Mouse (Mus musculus) neural tube, embryonic 11.5 days (tissue): ENCODE results near the gene Inpp5b. TPM values are rescaled to one million over a fixed set of nuclear protein-coding genes. Genes with fewer than 3 reads are reported as not detected.
A peak's percentile ranks its signal among the peaks of the same experiment; 100 is the strongest.
"Not testable (repeated sequence)": the region's sequence is repeated elsewhere in the genome, so short reads cannot be mapped to it uniquely, and the experiment has no call there.

Experiments
- ATAC-seq: fragments of 200-750 bp; cut with Nextera tagmentation; 2 replicates; pipeline ENCODE4 v1.8.0; 2017; ENCODE audit warnings: moderate number of reproducible peaks, mild to moderate bottlenecking, moderate TSS enrichment, moderate library complexity; ENCODE audit not compliant: insufficient read depth, low FRiP score, low TSS enrichment
- DNase-seq: peaks from one replicate; pipeline ENCODE4 v3.0.0-alpha.2; 2015; ENCODE audit warnings: low spot score
- H3K27ac ChIP-seq: fragments of 300-500 bp; sonication (generic); 2 replicates; pipeline ENCODE4 v1.5.1; 2014; ENCODE audit warnings: low read depth, mild to moderate bottlenecking, low read length
- H3K27me3 ChIP-seq: fragments of 300-500 bp; sonication (generic); 2 replicates; pipeline ENCODE4 v1.6.1; 2014; ENCODE audit warnings: mild to moderate bottlenecking, low read length, mixed read lengths; ENCODE audit not compliant: control insufficient read depth, insufficient read depth
- H3K36me3 ChIP-seq: fragments of 300-500 bp; sonication (generic); 2 replicates; pipeline ENCODE4 v1.6.1; 2014; ENCODE audit warnings: mild to moderate bottlenecking, low read length, moderate library complexity, mixed read lengths; ENCODE audit not compliant: control insufficient read depth, insufficient read depth
- H3K4me1 ChIP-seq: fragments of 300-500 bp; sonication (generic); 2 replicates; pipeline ENCODE4 v1.6.1; 2014; ENCODE audit warnings: low read length, mixed read lengths; ENCODE audit not compliant: control insufficient read depth, insufficient read depth
- H3K4me2 ChIP-seq: fragments of 300-500 bp; sonication (generic); 2 replicates; pipeline ENCODE4 v1.6.1; 2014; ENCODE audit warnings: low read depth, mild to moderate bottlenecking, moderate library complexity
- H3K4me3 ChIP-seq: fragments of 300-500 bp; sonication (generic); 2 replicates; pipeline ENCODE4 v1.5.1; 2014; ENCODE audit warnings: low read depth, low read length
- H3K9ac ChIP-seq: fragments of 300-500 bp; sonication (generic); 2 replicates; pipeline ENCODE4 v1.6.1; 2014; ENCODE audit warnings: mild to moderate bottlenecking, low read length
- H3K9me3 ChIP-seq: fragments of 300-500 bp; sonication (generic); 2 replicates; pipeline ENCODE4 v1.6.1; 2016; ENCODE audit warnings: low read length; ENCODE audit not compliant: control insufficient read depth
- WGBS: fragments of 180-500 bp; shearing (Covaris S2); extraction: QIAGEN DNeasy Blood & Tissue Kit; methylation state at CpG from one replicate; pipeline ENCODE4 v1.1.7; 2014; 5-methylcytosine and 5-hydroxymethylcytosine counted together
- polyA plus RNA-seq: library from polyadenylated mRNA; unstranded; fragments of >200 nt; fragmentation: Nextera tagmentation; extraction: Ambion mirVana; gene quantifications from 2 replicates; pipeline ENCODE4 v1.2.1, GENCODE M21; 2014

Inpp5b gene
- polyA plus RNA-seq, 1 experiment from 2014 or later = 24.9 TPM

- not testable (repeated sequence) for H3K36me3 ChIP-seq, H3K27me3 ChIP-seq, DNase-seq, H3K4me3 ChIP-seq, H3K9ac ChIP-seq, H3K4me2 ChIP-seq, ATAC-seq, H3K9me3 ChIP-seq, H3K27ac ChIP-seq
- WGBS = 11% methylated on average over 1 of the region's 1 CpGs
- peaks cover 26% of the 10 kb centered on the region for H3K4me1 ChIP-seq
These were observed 33.5 kb upstream of the Inpp5b start for GRCm38 (mm10) chr4:124708200-124708517.

DNA sequence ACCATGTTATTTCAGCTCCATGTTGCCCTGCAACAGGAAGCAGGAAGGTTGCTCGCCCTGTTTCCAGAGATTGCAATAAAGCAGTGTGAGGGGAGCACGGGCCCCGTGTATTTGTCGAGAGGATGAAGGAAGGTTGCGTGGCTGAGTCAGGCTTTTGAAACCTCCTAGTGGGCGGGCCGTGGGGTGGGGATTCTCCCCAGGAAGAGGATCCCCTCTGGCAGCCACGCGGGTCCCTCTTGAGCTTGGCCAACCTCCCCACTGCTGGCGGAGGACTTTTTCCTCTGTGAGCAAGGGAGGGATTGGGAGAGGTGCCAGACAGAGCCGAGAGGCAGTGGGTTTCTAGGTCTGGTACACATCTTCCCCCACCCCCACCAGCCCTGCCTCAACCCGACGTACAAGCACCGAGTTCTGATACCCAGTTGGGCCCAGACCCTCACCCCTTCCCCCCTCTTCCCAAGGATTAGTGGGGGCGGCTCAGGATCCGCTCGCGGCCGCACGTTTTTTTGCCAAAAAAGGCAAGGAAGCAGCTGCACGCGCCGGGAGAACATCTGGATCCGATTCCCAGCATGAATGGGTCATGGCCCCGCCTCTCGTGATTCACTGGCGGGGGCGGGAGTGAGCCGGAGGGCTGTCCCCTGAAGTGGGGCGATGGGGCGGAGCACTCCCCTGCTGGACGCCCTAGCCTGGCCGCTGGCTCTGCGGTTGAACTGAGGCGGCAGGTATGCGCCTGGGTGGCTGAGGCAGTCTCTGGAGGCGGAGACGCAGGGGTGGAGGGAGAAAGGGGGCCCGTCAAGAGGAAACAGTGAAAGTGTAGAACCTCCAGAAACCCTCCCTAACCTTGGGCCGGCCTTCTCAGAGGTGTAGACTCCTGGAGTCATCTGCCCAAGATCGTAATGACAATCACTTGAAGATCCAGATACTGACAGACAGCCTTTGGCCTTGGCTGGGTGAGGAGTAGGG, 32.9 kb upstream of the Inpp5b start:
- H3K4me3 ChIP-seq = peak overlapping the region; percentile 23
- WGBS = 2% methylated on average over 41 of the region's 41 CpGs
- no peaks in the 10 kb centered on the region for H3K36me3 ChIP-seq
- H3K4me2 ChIP-seq = peak overlapping the region; percentile 41
- peak overlapping the region; percentile 71 for H3K27ac ChIP-seq
- H3K27me3 ChIP-seq = peaks cover 7% of the 10 kb centered on the region; the same call in 1 of the 2 replicates
- H3K9ac ChIP-seq = no peak overlapping the region
- DNase-seq (peak; percentile 85), ATAC-seq (no peak)
- H3K4me1 ChIP-seq = peaks cover 26% of the 10 kb centered on the region
- H3K9me3 ChIP-seq = no peaks in the 10 kb centered on the region

GRCm38 (mm10) chr4:124709961-124710446, 31.6 kb upstream of the Inpp5b start:
- 0 out of 2 replicates have a peak overlapping the region, but pooled peaks have one; percentile 23 for H3K27ac ChIP-seq
- no peak for ATAC-seq

DNA sequence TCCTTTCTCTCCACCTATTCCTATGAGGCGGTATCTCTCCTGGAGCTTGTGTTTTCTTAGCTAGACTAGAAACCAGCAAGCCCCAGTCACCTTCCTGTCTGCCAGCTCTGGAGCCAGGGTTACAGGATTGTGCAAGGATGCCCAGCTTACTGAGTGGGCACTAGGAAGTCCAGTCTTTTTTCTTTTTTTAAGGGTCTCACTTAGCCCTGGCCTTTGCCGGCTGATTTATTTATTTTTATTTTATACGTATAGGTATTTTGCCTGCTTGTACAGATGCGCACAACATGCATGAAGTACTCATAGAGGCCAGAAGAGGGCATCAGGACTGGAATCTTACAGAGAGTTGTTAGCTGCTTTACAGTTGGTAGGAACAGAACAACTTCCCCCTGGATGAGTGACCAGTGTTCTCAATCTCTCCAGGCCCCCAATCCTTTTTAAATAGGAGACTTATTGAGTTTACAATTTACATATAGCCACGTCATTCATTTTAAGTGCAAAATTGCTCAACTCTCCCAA, 30.8 kb upstream of the Inpp5b start:
- Histone ChIP-seq H3K27me3 (peaks cover 7% of the 10 kb centered on the region; the same call in 1 of the 2 replicates), H3K9me3 (no peaks in the 10 kb centered on the region), H3K36me3 (no peaks in the 10 kb centered on the region), H3K4me1 (peaks cover 20% of the 10 kb centered on the region; the same call in 1 of the 2 replicates), H3K4me3 (no peak overlapping the region), H3K4me2 (no peak overlapping the region), H3K9ac (no peak overlapping the region), H3K27ac (no peak overlapping the region)
- ATAC-seq = no peak
- WGBS = 16% methylated on average over 5 of the region's 5 CpGs
- peak; percentile 43 for DNase-seq

More at GRCm38 (mm10) chr4:124709961-124710446, 31.6 kb upstream of the Inpp5b start:
- peak overlapping the region; percentile 16; the same call in 1 of the 2 replicates for H3K4me3 ChIP-seq
- H3K9ac ChIP-seq = no peak overlapping the region
- H3K4me1 ChIP-seq = peaks cover 16% of the 10 kb centered on the region
- H3K9me3 ChIP-seq = no peaks in the 10 kb centered on the region
- WGBS = 4% methylated on average over 18 of the region's 18 CpGs
- H3K27me3 ChIP-seq = peaks cover 7% of the 10 kb centered on the region; the same call in 1 of the 2 replicates
- H3K4me2 ChIP-seq = peak overlapping the region; percentile 37
- H3K36me3 ChIP-seq = no peaks in the 10 kb centered on the region
- DNase-seq = peak; percentile 49

GRCm38 (mm10) chr4:124712618-124713017, 29.0 kb upstream of the Inpp5b start:
- Histone ChIP-seq H3K36me3 (no peaks in the 10 kb centered on the region), H3K4me2 (no peak overlapping the region), H3K27ac (no peak overlapping the region), H3K9ac (no peak overlapping the region), H3K9me3 (no peaks in the 10 kb centered on the region), H3K27me3 (peaks cover 7% of the 10 kb centered on the region; the same call in 1 of the 2 replicates), H3K4me3 (no peak overlapping the region), H3K4me1 (peaks cover 20% of the 10 kb centered on the region; the same call in 1 of the 2 replicates)
- no peak for DNase-seq
- ATAC-seq = no peak
- 83% methylated on average over 6 of the region's 6 CpGs for WGBS

DNA sequence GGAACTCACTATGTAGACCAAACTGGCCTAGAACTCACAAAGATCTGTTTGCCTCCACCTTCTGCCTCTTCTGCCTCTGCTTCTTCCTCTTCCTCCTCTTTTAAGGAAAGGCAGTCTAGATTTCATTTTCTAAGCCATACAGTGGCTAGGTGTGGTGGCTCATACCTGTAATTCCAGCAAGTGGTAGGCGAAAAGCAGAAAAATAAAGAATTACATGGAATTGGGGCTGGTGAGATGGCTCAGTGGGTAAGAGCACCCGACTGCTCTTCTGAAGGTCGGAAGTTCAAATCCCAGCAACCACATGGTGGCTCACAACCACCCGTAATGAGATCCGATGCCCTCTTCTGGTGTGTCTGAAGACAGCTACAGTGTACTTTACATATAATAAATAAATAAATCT, 27.8 kb upstream of the Inpp5b start:
- DNase-seq, H3K9ac ChIP-seq, H3K4me2 ChIP-seq, ATAC-seq, H3K27ac ChIP-seq, H3K27me3 ChIP-seq, H3K4me3 ChIP-seq, H3K36me3 ChIP-seq, H3K9me3 ChIP-seq: not testable (repeated sequence)
- WGBS = 81% methylated on average over 4 of the region's 5 CpGs
- H3K4me1 ChIP-seq = peaks cover 17% of the 10 kb centered on the region; the same call in 1 of the 2 replicates

DNA sequence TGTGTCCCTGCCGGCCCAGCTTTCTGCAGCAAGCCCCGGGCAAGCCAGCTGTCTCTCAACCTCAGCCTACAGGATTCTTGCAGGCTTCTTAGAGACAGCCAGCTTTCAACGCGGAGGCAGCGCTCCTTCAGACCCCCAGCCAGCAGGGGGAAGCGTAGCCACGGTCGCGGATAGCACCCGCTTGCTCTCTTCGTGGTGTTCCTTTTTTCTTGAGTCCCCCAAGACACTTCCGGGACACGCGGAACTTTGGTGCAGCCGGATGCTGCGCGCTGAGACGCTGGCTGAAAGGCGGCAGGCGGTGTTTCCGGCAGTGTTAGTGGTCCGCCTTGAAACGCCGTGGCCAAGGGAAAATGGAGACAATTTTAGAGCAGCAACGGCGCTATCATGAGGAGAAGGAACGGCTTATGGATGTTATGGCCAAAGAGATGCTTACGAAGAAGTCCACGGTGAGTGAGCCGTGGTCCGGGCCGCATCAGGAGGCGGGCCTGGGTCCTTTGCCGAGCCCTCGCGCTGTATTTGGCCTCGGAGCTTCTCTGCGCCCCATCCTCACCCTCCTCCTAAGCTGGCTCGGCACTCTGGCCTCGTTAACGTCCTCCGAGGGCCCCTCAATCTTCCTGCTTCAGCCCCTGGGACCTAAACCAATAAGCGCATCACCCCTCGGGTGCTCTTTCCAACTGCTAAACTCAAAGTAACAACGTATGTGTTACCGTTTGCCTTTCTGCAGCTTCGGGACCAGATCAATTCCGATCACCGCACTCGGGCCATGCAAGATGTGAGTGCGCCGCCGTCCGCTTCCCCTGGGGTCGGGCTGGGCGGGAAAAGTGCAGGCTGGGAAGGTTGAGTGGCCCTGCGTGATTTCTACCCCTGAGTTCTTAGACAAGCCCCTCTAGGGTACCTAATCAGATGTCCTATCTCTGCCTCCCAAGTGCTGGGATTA, 26.8 kb upstream of the Inpp5b start, which contains the start of gene Sf3a3:
Sf3a3 (plus strand) TSS at position 232 of the 937 bp plus-strand sequence.
- no peaks in the 10 kb centered on the region for H3K9me3 ChIP-seq
- 0 out of 2 replicates have a peak within 1 kb of the TSS, but pooled peaks have one; percentile 29 for H3K27ac ChIP-seq
- peak within 1 kb of the TSS; percentile 97 for H3K4me3 ChIP-seq
- H3K9ac ChIP-seq = peak within 1 kb of the TSS; percentile 89
- DNase-seq = peak; percentile 96
- ATAC-seq = peak; percentile 86
- WGBS = under 1% methylated on average over 57 of the region's 57 CpGs
- peaks cover 10% of the 10 kb centered on the region; the same call in 1 of the 2 replicates for H3K4me1 ChIP-seq
- H3K4me2 ChIP-seq = peak within 1 kb of the TSS; percentile 76
- H3K36me3 ChIP-seq = peaks cover 7% of the 10 kb centered on the region
- no peaks in the 10 kb centered on the region for H3K27me3 ChIP-seq

- Histone ChIP-seq H3K27me3 (no peaks in the 10 kb centered on the region), H3K4me3 (no peak overlapping the region), H3K4me2 (no peak overlapping the region), H3K27ac (no peak overlapping the region), H3K4me1 (peaks cover 5% of the 10 kb centered on the region; the same call in 1 of the 2 replicates), H3K9me3 (no peaks in the 10 kb centered on the region), H3K9ac (no peak overlapping the region), H3K36me3 (peaks cover 20% of the 10 kb centered on the region)
- no peak for ATAC-seq
- no peak for DNase-seq
- 91% methylated on average over 4 of the region's 4 CpGs for WGBS
These were observed 22.5 kb upstream of the Inpp5b start for GRCm38 (mm10) chr4:124719101-124719500.
